Mouse (Mus musculus) lung, embryonic 16.5 days (tissue): ENCODE results near the gene Clstn2. TPM values are rescaled to one million over a fixed set of nuclear protein-coding genes. Genes with fewer than 3 reads are reported as not detected.

ENCODE experiments used
- ATAC-seq: fragments of 200-750 bp; cut with Nextera tagmentation; 2 replicates; pipeline ENCODE4 v1.8.0; 2017; ENCODE audit warnings: low read depth, mild to moderate bottlenecking, moderate library complexity
- H3K27ac ChIP-seq: fragments of 300-500 bp; sonication (generic); 2 replicates; pipeline ENCODE4 v1.5.1; 2014; ENCODE audit warnings: mild to moderate bottlenecking, control low read depth, low read length
- H3K27me3 ChIP-seq: fragments of 300-500 bp; sonication (generic); 2 replicates; pipeline ENCODE4 v1.6.1; 2014; ENCODE audit warnings: low read depth, low read length, mixed read lengths; ENCODE audit not compliant: control insufficient read depth, insufficient read depth
- H3K36me3 ChIP-seq: fragments of 300-500 bp; sonication (generic); 2 replicates; pipeline ENCODE4 v1.6.1; 2014; ENCODE audit warnings: low read length; ENCODE audit not compliant: control insufficient read depth, insufficient read depth
- H3K4me1 ChIP-seq: fragments of 300-500 bp; sonication (generic); replicated peaks from 2 replicates; pipeline ENCODE4 v1.6.1; 2014; ENCODE audit warnings: low read length, mixed read lengths; ENCODE audit not compliant: control insufficient read depth, insufficient read depth
- H3K4me2 ChIP-seq: fragments of 300-500 bp; sonication (generic); 2 replicates; pipeline ENCODE4 v1.6.1; 2014; ENCODE audit warnings: low read depth, low read length, control low read depth
- H3K4me3 ChIP-seq: fragments of 300-500 bp; sonication (generic); 2 replicates; pipeline ENCODE4 v1.5.1; 2014; ENCODE audit warnings: mild to moderate bottlenecking, low read length, control low read depth
- H3K9ac ChIP-seq: fragments of 300-500 bp; sonication (generic); 2 replicates; pipeline ENCODE4 v1.6.1; 2014; ENCODE audit warnings: low read length, control low read depth
- H3K9me3 ChIP-seq: fragments of 300-500 bp; sonication (generic); 2 replicates; pipeline ENCODE4 v1.6.1; 2016; ENCODE audit warnings: low read length; ENCODE audit not compliant: control insufficient read depth
- WGBS: fragments of 180-500 bp; shearing (Covaris S2); extraction: QIAGEN DNeasy Blood & Tissue Kit; methylation state at CpG from one replicate; pipeline ENCODE4 v1.1.7; 2014; 5-methylcytosine and 5-hydroxymethylcytosine counted together
- polyA plus RNA-seq: library from polyadenylated mRNA; unstranded; fragments of >200 nt; fragmentation: Nextera tagmentation; extraction: Ambion mirVana; gene quantifications from 2 replicates; pipeline ENCODE4 v1.2.1, GENCODE M21; 2015

Gene Clstn2
- polyA plus RNA-seq, 1 experiment from 2014 or later, result 1.5 TPM

DNA sequence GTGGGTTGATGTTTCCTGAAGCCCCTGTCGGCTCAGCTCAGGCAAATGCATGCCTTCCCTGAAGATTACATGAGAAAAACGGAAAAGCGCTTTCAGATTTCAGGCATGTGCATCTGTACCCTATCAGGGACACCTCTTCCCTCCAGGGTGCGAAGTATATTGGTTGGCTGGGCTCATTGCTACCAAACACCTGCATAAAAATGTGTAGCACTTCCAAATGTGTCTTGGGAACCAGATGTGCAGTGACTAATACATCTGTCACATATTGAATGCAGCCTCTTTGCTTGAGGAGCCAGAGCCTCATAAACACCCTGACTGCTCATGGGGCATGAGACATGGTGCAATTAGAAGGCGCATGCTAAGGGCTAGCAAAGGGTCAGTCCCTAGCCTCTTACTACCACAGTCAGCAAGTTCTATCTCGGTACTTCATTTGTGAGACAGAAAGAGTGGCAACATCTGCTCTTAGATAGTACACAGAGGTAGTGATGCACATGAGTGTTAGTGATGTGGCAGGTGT, 267.7 kb downstream of the Clstn2 start:
- H3K4me1 ChIP-seq, result peaks cover 3% of the 10 kb centered on the region; the same call in 1 of the 2 replicates
- H3K4me3 ChIP-seq, result no peak overlapping the region
- no peak overlapping the region for H3K9ac ChIP-seq
- no peak overlapping the region for H3K27ac ChIP-seq
- H3K36me3 ChIP-seq, result no peaks in the 10 kb centered on the region
- H3K9me3 ChIP-seq, result no peaks in the 10 kb centered on the region
- ATAC-seq, result no peak
- 69% methylated on average over 6 of the region's 6 CpGs for WGBS
- no peak overlapping the region for H3K4me2 ChIP-seq
- no peaks in the 10 kb centered on the region for H3K27me3 ChIP-seq

DNA sequence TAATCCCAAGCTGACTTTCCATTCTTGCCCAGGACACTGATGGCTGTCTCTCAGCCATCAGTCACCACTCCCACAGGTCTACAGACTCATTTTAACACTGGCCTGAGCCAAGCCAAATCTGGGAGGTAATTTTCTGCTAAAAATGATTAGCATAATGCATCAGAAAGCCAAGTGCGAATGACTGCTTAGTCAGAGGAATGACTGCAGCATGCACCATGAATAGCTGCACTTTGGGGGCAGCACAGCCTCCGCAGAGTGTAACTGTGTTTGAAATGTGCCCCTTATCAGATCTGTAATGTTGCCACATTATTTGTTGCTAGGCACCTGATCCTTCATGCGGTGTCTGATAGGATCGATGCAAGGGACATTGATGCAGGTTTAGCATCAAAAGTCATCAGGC, 269.9 kb downstream of the Clstn2 start:
- Histone ChIP-seq H3K27ac (no peak overlapping the region), H3K4me2 (no peak overlapping the region), H3K9me3 (no peaks in the 10 kb centered on the region), H3K4me3 (no peak overlapping the region), H3K4me1 (peaks cover 3% of the 10 kb centered on the region; the same call in 1 of the 2 replicates), H3K27me3 (no peaks in the 10 kb centered on the region), H3K9ac (no peak overlapping the region), H3K36me3 (no peaks in the 10 kb centered on the region)
- 24% methylated on average over 4 of the region's 4 CpGs for WGBS
- ATAC-seq, result peak; percentile 52; the same call in 1 of the 2 replicates

DNA sequence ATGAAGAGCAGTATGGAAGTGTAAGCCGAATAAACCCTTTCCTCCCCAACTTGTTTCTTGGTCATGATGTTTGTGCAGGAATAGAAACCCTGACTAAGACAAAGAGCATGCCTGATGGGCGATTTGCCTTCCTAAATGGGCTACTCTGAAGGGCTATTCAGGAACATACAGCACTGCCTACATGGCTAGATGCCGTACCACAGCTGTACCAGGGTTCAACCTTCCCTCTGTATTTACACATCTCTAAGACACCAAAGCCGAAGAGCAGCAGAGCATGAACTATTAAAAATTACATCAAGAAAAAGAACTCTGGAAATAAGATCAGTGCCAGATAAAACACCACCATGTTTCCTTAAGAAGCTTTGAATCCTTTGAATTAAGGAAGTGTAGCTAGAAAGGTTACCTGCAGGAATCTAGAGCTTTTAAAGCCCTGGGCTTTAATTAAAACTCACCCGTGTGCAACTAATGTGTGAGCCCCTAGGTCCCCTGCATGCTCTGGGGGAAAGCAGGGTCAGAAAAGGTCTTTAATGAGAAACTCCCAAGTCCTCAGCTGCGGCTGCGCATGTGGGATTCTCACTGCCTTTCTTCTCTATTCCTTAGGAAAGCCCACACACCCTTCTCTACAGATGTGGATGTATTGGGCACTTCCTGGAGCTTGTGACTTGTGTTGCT, 277.2 kb downstream of the Clstn2 start:
- Histone ChIP-seq H3K9ac (no peak overlapping the region), H3K4me2 (no peak overlapping the region), H3K4me3 (no peak overlapping the region), H3K27me3 (no peaks in the 10 kb centered on the region), H3K9me3 (no peaks in the 10 kb centered on the region), H3K4me1 (no peaks in the 10 kb centered on the region), H3K27ac (no peak overlapping the region), H3K36me3 (no peaks in the 10 kb centered on the region)
- WGBS, result 80% methylated on average over 6 of the region's 7 CpGs
- ATAC-seq, result no peak

DNA sequence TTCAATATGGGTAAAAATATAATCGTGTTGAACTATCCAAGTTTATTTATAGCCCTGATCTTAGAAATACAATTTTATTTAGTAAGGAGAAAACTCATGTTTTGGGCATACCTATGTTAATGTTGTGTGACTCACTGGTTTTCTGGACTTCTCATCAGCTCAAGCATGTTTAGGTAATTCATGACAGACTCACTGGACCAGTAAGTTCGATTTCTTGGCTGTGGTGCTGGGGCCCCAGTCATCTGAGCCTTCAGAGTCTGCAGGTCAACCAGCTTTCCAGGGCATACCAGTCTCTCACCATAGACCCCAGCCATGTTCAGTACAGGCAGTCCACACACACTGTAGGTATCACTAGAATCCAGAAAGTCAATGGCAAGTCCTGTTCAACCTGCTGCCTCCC, 279.3 kb downstream of the Clstn2 start:
- Histone ChIP-seq H3K9ac (no peak overlapping the region), H3K4me2 (no peak overlapping the region), H3K27me3 (no peaks in the 10 kb centered on the region), H3K36me3 (no peaks in the 10 kb centered on the region), H3K4me1 (no peaks in the 10 kb centered on the region), H3K4me3 (no peak overlapping the region), H3K9me3 (no peaks in the 10 kb centered on the region), H3K27ac (no peak overlapping the region)
- WGBS, result 63% methylated on average over 2 of the region's 2 CpGs
- ATAC-seq, result no peak

DNA sequence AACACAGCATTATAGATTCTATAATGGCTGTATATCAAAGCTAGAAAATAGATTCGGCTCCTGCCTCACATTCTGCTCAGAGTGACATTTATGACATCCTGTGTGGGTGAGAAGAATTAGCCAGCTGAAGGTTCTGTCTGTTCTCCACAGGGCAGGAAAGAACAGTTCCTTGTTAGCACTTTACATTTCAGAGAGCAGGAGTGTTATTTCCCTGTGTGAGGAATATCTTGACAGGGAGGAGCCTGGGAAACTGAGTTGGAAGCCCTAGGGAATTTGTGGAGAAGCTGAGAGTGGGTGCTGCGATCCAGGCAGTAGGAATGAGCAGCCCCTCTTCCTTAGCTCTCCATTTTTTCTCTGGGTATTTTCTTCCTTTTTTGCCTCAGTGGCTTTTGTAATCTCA, 286.4 kb downstream of the Clstn2 start:
- no peaks in the 10 kb centered on the region for H3K27me3 ChIP-seq
- no peak overlapping the region for H3K4me2 ChIP-seq
- no peaks in the 10 kb centered on the region for H3K4me1 ChIP-seq
- H3K9me3 ChIP-seq, result no peaks in the 10 kb centered on the region
- H3K9ac ChIP-seq, result no peak overlapping the region
- 64% methylated on average over 2 of the region's 2 CpGs for WGBS
- ATAC-seq, result no peak
- no peak overlapping the region for H3K4me3 ChIP-seq
- no peak overlapping the region for H3K27ac ChIP-seq
- H3K36me3 ChIP-seq, result no peaks in the 10 kb centered on the region

DNA sequence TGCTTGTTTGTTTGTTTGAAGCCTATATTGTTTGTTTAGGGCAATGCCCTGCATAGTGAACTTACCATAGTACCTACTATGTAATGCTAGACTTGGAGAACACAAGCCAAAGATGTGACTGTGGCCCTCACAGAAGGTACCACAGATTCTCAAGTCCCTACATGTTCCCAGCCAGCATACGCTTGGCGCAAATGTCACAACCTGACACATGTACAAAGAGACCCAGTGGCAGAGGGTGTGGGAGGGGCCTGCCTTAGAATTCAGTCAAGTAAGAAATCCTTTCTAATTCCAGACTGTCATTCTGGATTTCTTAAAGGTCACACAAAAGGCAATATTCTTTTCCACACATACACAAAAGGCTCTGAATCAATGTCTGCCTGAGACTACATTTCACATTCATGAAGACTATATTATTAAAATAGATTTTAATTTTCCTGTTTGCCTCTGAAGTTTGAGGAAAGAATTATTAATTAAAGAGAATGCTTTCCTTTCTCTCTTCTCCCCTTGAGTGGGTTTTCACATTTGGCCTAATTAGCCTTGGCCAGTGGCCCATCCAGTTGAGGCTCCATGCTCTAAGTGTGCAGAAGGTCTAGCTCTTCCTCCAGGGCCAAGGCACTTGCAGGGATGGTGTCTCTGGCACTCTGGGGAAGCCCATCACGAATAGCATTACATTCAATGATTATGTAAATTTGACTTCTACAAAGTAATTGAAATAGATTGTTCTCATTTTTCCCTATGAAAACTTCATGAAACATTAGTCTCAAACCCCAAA, 305.1 kb downstream of the Clstn2 start:
- H3K27ac ChIP-seq, result no peak overlapping the region
- ATAC-seq, result no peak
- no peaks in the 10 kb centered on the region for H3K27me3 ChIP-seq
- no peaks in the 10 kb centered on the region for H3K36me3 ChIP-seq
- no peak overlapping the region for H3K4me2 ChIP-seq
- no peak overlapping the region for H3K9ac ChIP-seq
- WGBS, result 88% methylated on average over 3 of the region's 3 CpGs
- no peaks in the 10 kb centered on the region for H3K4me1 ChIP-seq
- no peaks in the 10 kb centered on the region for H3K9me3 ChIP-seq
- no peak overlapping the region for H3K4me3 ChIP-seq

DNA sequence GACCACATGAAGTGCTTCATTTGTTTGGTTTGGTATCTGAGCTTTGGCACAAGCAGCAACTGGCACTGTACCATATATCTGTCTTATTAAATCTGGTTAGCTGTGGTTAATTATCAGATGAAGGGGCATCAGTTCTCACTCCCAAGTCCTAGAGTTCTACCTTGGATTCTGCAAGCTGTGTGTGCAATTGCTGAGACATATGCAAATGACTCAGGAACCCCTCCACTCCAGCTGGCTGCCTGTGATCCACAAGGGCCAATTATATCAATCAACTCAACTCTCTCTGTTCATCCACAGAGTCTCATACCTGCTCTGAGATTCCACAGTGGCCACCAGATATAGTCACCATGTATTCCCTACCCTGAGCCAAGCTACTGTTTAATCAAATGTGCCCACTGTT, 315.3 kb downstream of the Clstn2 start:
- Histone ChIP-seq H3K9me3 (no peaks in the 10 kb centered on the region), H3K4me2 (no peak overlapping the region), H3K4me1 (peaks cover 4% of the 10 kb centered on the region; the same call in 1 of the 2 replicates), H3K9ac (no peak overlapping the region), H3K27me3 (no peaks in the 10 kb centered on the region), H3K27ac (no peak overlapping the region), H3K4me3 (no peak overlapping the region), H3K36me3 (no peaks in the 10 kb centered on the region)
- no peak for ATAC-seq

DNA sequence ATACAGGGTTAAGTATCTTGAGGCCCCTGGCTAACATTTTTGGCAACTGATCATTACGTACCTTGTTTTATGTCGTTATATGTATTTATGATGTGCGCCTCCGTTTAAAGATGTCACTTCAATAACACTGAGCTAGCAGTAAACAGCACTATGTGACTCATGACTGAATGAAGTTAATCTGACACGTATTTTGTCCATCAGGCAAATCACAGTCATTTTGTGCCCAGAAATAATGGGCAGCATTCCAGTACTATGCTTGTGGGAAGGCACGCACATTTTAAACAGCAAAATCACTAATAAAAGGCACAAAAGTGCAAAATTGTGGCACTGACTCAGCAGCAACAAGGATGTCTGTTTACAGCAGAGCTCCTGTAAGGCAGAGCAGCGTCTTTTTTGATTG, 316.0 kb downstream of the Clstn2 start:
- Histone ChIP-seq H3K27me3 (no peaks in the 10 kb centered on the region), H3K4me1 (peaks cover 4% of the 10 kb centered on the region; the same call in 1 of the 2 replicates), H3K9ac (no peak overlapping the region), H3K27ac (no peak overlapping the region; the same call in 1 of the 2 replicates), H3K9me3 (no peaks in the 10 kb centered on the region), H3K4me3 (no peak overlapping the region), H3K36me3 (no peaks in the 10 kb centered on the region), H3K4me2 (no peak overlapping the region)
- ATAC-seq, result peak; percentile 69; the same call in 1 of the 2 replicates
- WGBS, result 40% methylated on average over 7 of the region's 7 CpGs

DNA sequence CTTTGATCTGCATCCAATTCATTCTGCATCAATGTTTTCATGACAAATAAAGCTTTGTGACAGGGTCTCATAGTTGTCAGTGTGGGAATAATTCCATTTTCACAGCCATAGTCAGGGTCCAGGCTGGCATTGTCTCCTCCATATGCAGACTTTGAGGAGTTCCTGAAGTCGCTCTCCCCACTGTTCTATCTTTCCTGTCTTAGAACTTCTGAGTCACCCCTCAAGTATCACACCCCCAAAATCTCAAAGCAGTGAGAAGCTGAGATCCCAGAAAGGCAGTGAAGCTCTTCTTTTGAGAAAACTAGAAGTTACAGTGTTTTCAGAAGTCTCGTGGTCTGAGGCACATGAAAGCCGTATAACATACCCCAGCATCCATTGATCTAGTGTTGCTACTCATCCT, 320.1 kb downstream of the Clstn2 start:
- Histone ChIP-seq H3K9ac (no peak overlapping the region), H3K36me3 (no peaks in the 10 kb centered on the region), H3K4me3 (no peak overlapping the region), H3K4me1 (peaks cover 3% of the 10 kb centered on the region; the same call in 1 of the 2 replicates), H3K4me2 (no peak overlapping the region), H3K9me3 (no peaks in the 10 kb centered on the region), H3K27ac (no peak overlapping the region), H3K27me3 (no peaks in the 10 kb centered on the region)
- WGBS, result 83% methylated on average over 3 of the region's 3 CpGs
- ATAC-seq, result no peak
